In the genomic region with DNA sequence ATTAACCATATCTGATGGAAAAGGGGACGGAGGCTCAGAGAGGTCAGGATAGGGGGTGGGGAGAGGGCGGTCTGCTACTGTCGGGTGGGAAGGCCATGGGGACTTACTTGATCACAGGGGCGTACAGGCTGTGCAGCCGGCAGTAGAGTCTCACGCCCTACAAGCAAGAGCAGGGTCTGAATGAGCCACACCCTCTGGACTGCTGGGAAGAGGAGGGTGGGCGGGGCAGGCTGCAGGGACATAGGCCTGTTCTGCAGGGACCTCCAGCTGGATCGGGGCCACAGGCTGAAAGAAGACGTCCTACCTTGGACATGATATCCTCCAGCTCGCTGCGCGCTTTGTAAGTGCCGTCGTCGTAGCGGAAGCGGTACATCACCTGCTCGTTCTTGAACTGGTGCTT, we compare ENCODE assay signal across 20 mouse cellular contexts.
"Had no signal": no experiment of that assay in that cellular context is flagged by ENCODE, and none has a peak within 500 bp of the region (broad histone marks: within the 10 kb centered on the region; RNA-seq: fewer than 3 reads in every experiment).

No protein-coding gene starts in this region.

- H3K27me3 ChIP-seq: midbrain, embryonic 12.5 days; midbrain, embryonic 15.5 days; neural tube, embryonic 12.5 days; neural tube, embryonic 15.5 days had no signal

- H3K9ac ChIP-seq: liver, embryonic 14.5 days; liver, postnatal 0 days; lung, embryonic 14.5 days; midbrain, embryonic 12.5 days; midbrain, embryonic 15.5 days; neural tube, embryonic 12.5 days; neural tube, embryonic 15.5 days had no signal

- H3K4me3 ChIP-seq: left cerebral cortex, adult 2 months; midbrain, embryonic 12.5 days; midbrain, embryonic 15.5 days; neural tube, embryonic 12.5 days; neural tube, embryonic 15.5 days had no signal

- H3K4me1 ChIP-seq: midbrain, embryonic 15.5 days; neural tube, embryonic 12.5 days; neural tube, embryonic 15.5 days had no signal

- H3K36me3 ChIP-seq: midbrain, embryonic 15.5 days had no signal

- ATAC-seq: liver, postnatal 0 days; lung, postnatal 0 days; midbrain, embryonic 15.5 days had no signal

- H3K4me2 ChIP-seq: liver, embryonic 11.5 days; lung, embryonic 14.5 days; midbrain, embryonic 12.5 days; midbrain, embryonic 15.5 days; neural tube, embryonic 12.5 days; neural tube, embryonic 15.5 days had no signal

- H3K27ac ChIP-seq: kidney, postnatal 0 days; left cerebral cortex, adult 2 months; liver, embryonic 14.5 days; macrophage; midbrain, embryonic 12.5 days; midbrain, embryonic 15.5 days; neural tube, embryonic 12.5 days; neural tube, embryonic 15.5 days had no signal

- DNase-seq: kidney, postnatal 36 days; layer of hippocampus, postnatal 36 days; liver, postnatal 0 days; lung, embryonic 14.5 days; right cerebral cortex, adult 18-20 months; right cerebral cortex, postnatal 25 days; spleen, adult 18-20 months; thymus, adult 2 months; thymus, postnatal 14 days; thymus, postnatal 4 days had no signal

- H3K9me3 ChIP-seq: midbrain, embryonic 12.5 days; midbrain, embryonic 15.5 days; neural tube, embryonic 12.5 days; neural tube, embryonic 15.5 days had no signal
